Mouse (Mus musculus): ENCODE data around the gene Sbno1.

Sbno1 gene

DNA sequence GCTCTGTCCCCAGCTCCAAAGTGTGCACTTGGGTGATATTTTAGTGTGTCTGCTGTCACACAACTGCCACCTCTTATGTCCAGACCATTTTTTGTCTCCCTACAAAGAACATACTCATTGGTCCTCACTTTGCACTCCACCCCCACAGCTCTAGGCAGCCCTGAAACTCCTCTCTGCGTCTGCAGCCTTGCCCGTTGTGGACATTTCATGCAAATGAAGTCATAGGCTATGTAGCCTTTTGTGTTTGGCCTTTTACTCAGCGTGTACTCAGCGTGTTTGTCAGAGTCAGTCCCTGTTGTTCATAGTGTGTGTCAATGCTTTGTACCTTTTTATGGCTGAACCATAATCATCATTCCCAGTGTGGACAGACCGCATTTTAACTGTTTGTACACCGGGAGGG lies 23.7 kb upstream of the Sbno1 start:
- TF ChIP-seq GATA4 (IDR thresholded peaks at IDR 0.05; ENCODE audit: insufficient replicate concordance, low read length) = no peak

DNA sequence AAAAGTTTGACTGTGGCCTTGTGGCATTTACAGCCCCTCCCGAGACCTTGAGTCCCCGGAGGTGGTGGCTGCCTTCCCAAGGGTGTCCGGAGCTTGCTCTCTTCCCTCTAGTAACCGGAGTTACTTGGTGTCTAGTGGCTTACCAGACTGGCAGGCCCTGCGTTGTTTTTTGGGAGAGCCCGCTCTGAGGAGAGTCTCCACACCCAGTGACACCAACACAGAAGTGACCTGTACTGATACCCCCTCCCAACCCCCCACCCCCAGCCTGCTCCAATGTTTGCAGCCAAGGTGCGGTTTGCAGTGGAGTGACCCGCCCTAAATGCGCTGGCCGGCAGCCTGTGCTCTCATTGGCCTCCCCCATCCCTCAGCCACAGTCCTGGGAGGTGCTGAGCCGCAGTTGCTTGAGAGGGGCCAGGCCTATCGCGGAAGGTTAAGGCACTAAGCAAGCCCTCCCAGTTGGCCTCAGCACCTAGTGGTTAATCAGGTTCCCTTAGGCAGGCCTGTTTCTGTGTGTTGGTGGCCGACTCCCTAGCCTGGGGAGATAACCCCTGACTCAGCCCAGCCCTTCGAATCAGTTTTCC lies 20.6 kb upstream of the Sbno1 start:
- TF ChIP-seq GATA4 (IDR thresholded peaks at IDR 0.05; ENCODE audit: insufficient replicate concordance, low read length) = no peak

DNA sequence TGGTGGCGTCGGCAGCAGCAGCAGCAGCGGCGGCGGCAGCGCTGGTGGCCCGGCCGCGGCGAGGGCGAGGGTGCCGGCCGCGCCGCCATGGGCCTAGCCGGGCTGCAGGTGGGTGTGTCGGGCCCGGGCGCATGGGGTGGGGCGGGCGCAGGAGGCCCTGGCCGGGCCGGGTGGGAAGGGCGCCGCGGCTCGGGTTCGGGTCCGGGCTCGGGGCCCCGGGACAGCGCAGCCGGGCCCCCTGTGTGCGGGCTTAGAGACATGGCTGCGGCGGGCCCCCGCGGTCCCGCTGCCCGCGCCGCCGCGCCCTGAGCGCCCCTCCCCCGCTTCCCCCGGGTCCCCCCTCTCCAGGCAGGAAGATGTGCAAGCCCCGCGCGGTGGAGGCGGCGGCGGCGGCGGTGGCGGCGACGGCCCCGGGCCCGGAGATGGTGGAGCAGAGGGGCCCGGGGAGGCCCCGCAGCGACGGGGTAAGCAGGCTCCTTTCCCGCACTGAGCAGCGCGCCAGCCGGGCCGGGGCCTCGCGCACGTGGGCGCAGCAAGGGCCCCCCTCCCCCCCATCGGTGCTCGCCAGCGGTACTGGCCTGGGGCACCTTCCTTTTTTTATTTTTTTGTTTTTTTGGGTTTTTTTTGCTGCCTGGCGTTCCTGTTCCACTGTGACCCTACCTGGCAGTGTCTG lies 20.0 kb upstream of the Sbno1 start:
- TF ChIP-seq GATA4 (IDR thresholded peaks at IDR 0.05; ENCODE audit: insufficient replicate concordance, low read length) = no peak

DNA sequence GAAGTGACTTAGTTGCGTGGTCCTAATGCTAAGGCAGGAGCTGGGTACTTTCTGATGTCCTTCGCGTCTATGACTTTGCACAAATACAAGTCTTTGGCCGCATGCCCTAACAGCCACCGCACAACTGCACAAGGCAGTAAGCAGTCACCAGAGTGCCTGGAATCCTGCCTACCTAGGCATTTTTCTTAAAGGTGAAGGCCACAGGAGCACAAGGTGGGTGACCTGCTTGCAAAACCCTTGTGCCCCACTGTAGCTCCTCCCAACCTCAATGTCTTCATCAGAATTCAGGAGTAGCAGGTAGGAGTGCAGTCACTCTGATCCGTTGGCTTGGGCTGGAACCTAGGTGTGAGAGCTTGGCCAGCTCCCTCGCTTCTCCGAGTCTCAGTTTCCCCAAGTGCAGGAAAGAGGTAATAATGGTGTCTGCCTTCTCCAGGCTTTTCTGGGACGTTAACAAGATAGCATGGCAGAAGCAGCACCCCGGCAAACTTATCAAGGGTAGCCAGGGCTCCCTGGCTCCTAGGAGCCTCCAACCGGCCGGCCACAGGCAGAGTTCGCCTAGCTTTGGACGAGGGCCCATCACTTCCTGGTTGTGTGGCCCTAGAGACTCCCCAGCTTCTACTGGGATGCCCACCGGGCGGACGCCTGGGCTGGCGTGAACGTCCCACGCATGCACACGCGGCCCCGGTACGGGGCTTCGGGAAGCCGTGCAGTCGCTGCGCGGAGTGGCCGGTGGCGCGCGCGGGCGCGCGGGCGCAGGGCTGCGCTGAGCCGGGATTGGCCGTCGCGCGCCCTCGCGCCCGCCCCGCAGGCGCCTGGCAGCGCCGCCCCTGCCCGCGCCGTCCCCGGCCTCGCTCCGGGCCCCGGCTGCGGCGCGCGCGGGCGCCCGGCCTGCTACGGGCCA lies 19.1 kb upstream of the Sbno1 start:
- TF ChIP-seq GATA4 (IDR thresholded peaks at IDR 0.05; ENCODE audit: insufficient replicate concordance, low read length) = peak; percentile 19; the same call in 1 of the 2 replicates

DNA sequence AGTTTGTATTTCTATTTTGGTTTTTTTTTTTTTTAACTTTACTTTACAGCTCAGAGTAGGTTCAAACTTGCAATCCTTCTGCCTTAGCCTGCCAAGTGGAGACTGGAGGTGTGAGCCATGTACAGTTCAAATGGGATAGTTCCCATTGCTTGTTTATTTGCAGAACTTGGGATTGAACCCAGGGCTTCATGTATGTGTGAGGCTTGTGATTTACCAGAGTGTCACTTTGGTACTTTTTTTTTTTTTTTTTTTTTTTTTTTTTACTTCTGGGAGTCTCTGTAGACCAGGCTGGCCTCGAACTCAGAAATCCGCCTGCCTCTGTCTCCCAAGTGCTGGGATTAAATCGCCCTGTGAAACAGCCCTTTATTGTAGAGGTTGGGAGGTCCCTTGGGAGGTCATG lies 18.4 kb upstream of the Sbno1 start:
- no peak for TF ChIP-seq GATA4 (IDR thresholded peaks at IDR 0.05; ENCODE audit: insufficient replicate concordance, low read length)

DNA sequence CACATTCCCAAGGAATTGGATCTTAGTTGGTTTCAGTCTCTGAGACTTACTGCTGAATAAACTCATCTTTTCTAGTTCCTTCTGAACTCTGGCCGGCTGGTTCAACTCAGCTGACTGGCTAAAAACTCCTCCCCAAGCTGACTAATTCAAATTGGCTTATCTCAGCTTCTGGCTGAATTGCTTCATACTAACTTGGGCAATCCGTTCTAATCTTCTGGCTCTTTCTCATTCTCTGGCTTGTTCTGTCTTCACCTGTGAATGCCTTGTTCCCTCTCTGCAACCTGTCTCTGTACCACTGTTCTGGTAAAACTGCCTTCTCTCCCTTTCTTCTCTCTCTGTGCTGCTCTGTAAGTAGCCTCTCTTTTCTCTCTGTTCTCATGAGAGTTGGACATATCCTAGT lies 16.8 kb upstream of the Sbno1 start:
- TF ChIP-seq GATA4 (IDR thresholded peaks at IDR 0.05; ENCODE audit: insufficient replicate concordance, low read length) = no peak

DNA sequence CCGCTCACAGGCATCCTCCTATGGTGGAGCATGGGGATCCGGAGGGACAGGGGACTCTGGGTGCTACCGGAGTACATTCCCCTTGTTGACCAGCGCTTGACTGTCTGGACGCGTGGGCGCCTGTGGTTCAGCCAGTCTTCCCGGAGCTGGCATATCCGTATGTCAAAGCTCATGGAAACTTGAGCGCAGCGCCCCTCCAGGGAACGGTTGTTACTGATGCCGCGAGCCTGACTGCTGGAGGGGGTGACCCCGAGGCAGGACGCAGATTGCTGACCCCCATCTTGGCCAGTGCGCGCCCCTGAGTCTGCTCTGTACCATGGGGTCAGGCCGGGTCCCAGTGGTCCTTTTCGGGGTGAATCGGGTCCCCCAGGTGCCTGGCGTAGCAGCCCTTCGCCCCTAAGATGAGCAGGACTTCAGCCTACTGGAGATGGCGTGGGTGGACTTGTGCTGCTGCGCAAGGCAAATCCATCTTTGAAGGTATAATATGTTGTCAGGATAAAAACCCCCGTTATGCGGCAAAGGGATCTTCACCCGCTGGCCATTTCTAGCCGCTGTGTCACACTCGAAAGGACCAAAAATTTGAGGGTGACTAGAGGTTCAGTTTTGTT lies 14.4 kb upstream of the Sbno1 start:
- TF ChIP-seq GATA4 (IDR thresholded peaks at IDR 0.05; ENCODE audit: insufficient replicate concordance, low read length) = no peak

DNA sequence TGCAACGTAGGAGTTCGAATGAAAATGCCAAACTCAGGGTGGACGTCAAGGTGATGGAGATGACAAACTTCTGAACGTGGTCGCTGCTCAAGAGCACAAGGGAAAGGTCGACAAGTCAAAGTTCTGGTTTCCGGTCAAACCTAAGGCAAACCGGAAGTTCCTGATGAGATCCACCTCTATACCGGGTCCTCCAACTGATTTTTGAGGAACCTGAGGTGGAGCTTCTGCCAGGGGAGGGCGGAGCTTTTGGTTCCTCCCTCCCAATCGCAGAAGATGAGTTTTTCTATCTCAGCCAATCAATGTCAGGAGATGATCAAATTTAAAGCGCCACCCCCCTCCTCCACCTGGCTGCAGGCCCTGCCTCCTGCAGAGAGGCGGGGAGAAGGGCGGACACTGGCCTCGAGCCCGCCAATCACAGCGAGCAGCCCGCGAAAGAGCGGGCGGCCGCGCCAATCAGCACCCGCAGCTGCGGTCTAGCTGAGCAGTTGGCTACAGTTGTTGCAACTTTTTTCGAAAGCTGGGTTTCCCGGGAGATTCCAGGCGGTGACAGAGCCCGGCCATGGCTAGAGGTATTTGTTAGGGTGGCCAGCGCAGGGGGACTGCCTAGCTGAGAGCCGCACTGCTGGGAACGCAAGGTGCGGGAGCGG lies 13.8 kb upstream of the Sbno1 start, which contains the start of gene Kmt5a:
Gene Kmt5a, plus strand, starts transcription at position 484 of the 647 bp plus-strand sequence.
- TF ChIP-seq GATA4 (IDR thresholded peaks at IDR 0.05; ENCODE audit: insufficient replicate concordance, low read length) = no peak; the same call in 1 of the 2 replicates

DNA sequence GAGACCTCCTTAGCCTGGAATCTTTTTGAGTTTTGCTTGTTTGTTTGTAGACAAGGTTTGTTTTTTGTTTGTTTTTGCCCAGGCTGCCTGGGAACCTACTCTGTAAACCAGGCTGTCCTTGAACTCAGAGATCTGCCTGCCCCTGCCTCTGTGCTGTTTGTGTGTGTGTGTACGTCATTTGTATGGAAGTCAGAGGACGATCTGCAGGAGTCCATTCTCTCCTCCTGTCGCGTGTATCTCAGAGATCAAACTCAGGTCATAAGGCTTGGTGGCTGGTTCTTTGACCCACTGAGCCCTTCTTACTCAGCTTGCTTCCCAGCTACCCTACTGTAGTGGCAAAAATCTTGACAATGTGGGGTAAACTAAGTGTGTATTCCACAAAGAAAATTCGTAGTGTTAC lies 12.9 kb upstream of the Sbno1 start:
- no peak for TF ChIP-seq GATA4 (IDR thresholded peaks at IDR 0.05; ENCODE audit: insufficient replicate concordance, low read length)

DNA sequence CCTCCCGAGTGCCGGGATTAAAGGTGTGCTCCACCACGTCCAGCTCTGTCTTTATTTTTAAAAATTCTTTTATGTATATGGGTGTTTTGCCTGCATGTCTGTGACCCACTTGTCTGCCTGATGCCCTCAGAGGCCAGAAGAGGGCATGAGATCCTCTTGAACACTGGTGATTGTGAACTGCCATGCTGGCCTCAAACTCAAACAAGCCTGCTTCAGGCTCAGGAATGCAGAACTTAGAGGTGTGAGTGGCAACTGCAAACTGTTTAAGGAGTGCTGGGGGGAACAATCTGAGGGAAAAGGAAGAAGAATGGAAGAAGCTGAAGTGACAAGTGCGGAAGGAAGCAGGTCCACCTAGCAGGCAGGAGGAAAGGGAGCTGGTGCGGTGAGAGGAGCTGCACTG lies 12.4 kb upstream of the Sbno1 start:
- no peak for TF ChIP-seq GATA4 (IDR thresholded peaks at IDR 0.05; ENCODE audit: insufficient replicate concordance, low read length)

DNA sequence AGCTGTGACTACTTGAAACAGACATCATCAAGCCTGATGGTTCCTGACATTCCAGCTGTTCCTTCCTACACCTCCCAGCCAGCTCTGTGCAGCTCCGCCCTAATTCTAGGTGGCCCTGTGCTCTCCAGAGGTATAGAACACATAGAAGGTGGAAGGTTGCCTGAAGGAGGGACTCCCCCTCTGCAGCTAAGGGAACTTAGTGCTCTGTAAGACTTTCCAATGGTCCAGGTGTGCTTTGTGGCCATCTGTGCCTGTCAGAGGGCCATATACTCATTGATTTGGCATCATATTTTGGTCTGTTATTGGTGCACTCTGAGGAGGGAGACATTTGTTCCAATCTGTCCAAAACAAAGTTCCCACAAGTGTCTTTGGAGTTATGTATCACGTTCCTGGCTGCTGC lies 7.2 kb upstream of the Sbno1 start:
- TF ChIP-seq GATA4 (IDR thresholded peaks at IDR 0.05; ENCODE audit: insufficient replicate concordance, low read length) = no peak

DNA sequence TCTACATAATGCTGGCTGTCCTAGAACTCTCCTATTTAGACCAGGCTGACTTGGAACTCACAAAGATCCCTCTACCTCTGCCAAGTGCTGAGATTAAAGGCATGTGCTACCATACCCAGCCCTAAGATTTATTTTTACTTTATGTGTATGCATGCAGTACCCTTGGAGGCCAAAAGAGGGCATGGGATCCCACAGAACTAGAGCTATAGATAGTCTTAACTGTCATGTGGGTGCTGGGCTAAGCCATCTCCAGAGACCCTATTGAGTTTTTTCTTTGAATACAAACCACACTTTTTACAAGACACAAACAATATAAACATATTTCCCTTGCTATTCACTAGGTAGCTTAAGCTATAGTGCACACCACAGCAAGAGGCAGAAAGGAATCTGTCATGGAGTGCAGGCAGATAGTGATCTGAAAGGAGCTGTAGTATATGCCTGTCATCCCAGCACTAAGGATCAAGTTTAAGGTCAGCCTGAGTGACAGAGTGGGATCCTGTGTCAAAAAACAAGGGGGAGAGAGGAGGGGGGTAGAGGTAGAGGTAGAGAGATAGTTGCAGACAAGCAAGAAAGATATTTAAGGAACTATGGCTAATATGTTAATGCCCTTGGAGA lies 6.7 kb upstream of the Sbno1 start:
- no peak for TF ChIP-seq GATA4 (IDR thresholded peaks at IDR 0.05; ENCODE audit: insufficient replicate concordance, low read length)

DNA sequence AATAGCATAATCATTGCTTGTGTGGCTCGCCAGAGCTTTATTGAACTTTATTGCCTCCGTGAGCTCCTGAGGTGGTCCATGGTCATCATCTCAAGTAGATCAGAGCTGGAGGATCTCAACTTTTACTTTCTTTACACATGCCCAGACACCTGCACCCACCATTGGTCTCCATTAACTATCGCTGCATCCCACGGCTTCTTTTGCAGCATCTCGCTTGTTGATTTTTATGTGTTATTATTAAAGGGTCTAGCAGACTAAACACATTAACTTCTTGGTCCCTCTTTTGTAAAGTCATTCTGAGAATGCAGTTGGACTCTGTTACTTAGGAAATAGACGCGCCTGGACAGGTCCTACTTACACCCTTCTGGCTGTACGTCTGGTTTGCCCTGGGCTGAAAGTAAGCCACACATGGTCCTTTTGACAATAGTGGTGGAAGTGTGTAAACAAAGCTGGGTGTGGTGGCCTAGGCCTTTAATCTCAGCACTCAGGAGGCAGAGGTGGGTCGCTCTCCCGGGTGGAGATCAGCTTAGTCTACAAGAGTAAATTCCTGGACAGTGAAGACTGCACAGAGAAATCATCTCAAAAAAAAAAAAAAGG lies 772 bp upstream of the Sbno1 start:
- no peak for TF ChIP-seq GATA4 (IDR thresholded peaks at IDR 0.05; ENCODE audit: insufficient replicate concordance, low read length)

DNA sequence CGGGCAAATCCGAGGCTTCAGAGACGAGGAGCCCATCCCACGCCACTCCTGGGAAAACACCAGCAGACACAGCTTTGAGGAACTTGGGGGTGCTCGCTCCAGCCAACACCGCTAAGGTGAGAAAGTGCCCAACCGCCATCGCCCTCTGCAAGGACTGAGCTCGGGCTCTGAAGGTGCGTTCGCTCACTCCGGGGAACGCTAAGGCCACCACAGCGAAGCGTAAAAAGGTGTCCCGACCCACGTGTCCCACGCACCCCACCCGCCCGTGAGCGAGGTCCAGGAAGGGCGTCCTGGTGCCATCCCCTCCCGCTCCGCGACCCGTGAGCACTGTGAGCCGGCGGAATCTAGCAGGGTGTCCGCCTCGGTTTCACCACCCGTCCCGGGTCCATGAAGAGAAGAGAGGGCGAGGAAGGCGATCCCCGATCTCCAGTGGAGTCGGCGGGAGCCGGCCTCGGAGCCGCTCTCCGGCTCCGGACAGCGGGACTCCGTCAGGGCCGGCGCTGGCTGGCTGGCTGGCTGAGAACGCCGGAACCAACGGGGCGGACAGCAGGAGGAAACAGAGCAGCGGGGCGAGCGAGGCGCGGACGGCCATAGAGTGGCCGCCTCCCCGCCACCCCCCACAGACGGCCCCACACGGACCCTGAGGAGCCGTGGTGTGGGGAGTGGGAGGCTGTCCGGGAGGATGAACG lies 934 bp downstream of the Sbno1 start:
- no peak for TF ChIP-seq GATA4 (IDR thresholded peaks at IDR 0.05; ENCODE audit: insufficient replicate concordance, low read length)

Data from liver, adult (tissue).